Mouse (Mus musculus): ENCODE results near the gene Mocs3. TPM values are rescaled to one million over a fixed set of nuclear protein-coding genes. Genes with fewer than 3 reads are reported as not detected.
A peak's percentile ranks its signal among the peaks of the same experiment; 100 is the strongest.

The Mocs3 gene
- total and polyA plus RNA-seq, 3 experiments, result 2.9 to 5.1 TPM; not detected in 1

DNA sequence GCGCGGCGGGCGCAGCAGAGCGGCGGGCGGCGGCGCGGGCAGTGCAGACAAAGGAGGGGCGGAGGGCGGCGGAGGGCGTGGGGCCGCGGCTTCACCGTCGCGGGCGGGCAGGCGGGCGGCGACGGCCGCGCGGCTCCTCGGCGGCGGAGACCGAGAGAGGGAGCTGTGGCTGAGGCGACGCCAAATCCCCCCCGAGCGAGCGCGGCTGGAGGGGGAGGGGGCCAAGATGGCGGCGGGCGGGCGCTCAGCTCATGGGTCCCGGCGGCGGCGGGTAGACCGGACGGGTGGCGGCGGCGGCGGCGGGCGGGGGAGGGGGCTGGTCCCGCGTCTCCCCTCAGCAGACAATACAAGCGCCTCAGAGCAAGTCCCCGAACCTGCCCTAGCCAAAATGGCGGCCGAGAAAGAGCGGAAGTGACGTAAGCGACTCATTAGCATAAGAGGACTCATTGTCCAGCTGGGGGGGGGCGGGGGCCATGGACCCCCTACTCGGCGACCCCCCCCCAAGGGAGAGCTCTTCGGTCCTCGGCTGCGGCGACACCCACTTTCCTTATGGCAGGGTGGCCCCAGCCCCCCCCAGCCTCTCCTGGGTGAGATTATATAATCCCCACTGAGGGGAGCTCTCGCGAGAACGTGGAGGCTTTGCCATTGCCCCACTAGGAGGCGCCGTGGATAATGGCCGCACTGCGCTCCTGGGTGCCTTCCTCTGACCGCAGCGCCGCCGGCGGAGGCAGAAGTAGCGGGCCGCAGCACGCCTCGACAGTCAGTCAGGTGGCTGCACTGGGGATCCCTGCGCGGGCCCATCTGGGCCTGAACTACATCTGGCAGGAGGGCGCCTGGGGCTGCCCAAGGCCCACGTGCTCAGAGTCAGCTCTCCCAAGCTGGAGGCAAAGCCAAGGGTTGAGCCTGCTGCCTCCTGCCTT, 23.4 kb upstream of the Mocs3 start, which contains the start of gene Adnp:
Gene Adnp (minus strand): TSS at position 388 of the 920 bp plus-strand sequence.
- Histone ChIP-seq H3K4me3 (ENCODE audit: control insufficient read depth in 1 of 2, insufficient read depth in 1 of 2, low read depth in 2 of 2, low read length in 2 of 2) (peak within 1 kb of the TSS; percentile 85 to 95), H3K36me3 (ENCODE audit: control insufficient read depth in 1 of 2, insufficient read depth in 2 of 2, low read length in 2 of 2) (peaks cover 34% of the 10 kb centered on the region in 2 experiments), H3K9ac (ENCODE audit: control insufficient read depth, low read depth, low read length, poor library complexity, severe bottlenecking) (peak within 1 kb of the TSS; percentile 99), H3K4me1 (ENCODE audit: control insufficient read depth in 1 of 2, insufficient read depth in 2 of 2, low read length in 2 of 2) (peaks cover 6 to 20% of the 10 kb centered on the region in 2 experiments), H3K27ac (ENCODE audit: control insufficient read depth, low read depth, low read length) (peak within 1 kb of the TSS; percentile 65), H3K27me3 (ENCODE audit: control insufficient read depth in 1 of 2, insufficient read depth in 2 of 2, low read length in 2 of 2) (no peaks in the 10 kb centered on the region), H3K79me2 (ENCODE audit: control insufficient read depth, insufficient read depth, low read length, poor library complexity) (peaks cover 43% of the 10 kb centered on the region), H3K9me3 (replicated peaks; ENCODE audit: insufficient read depth, low read length) (no peaks in the 10 kb centered on the region)
- DNase-seq (ENCODE audit: low read depth, low spot score), result peak; percentile 97
- TF ChIP-seq POLR2AphosphoS2 (IDR thresholded peaks at IDR 0.05; ENCODE audit: low read length), result no peak; the same call in none of the 2 replicates
- no peak for TF ChIP-seq ZKSCAN1 (IDR thresholded peaks at IDR 0.05; ENCODE audit: low read depth, low read length)
- no peak for TF ChIP-seq ZC3H11A (IDR thresholded peaks at IDR 0.05; ENCODE audit: low read depth, low read length)
- TF ChIP-seq MYC (IDR thresholded peaks at IDR 0.05; ENCODE audit: low read depth, low read length), result peak; percentile 95
- TF ChIP-seq MAZ (IDR thresholded peaks at IDR 0.05; ENCODE audit: low read depth, low read length), result peak; percentile 91
- peak; percentile 65 for TF ChIP-seq ELF1 (IDR thresholded peaks at IDR 0.05; ENCODE audit: low read depth, low read length)
- TF ChIP-seq MXI1 (IDR thresholded peaks at IDR 0.05; ENCODE audit: low read depth, low read length), result peak; percentile 93
- TF ChIP-seq EP300 (IDR thresholded peaks at IDR 0.05; ENCODE audit: low read depth in 1 of 2, low read length in 2 of 2), result peak in 1 of 2 experiments; percentile 66; a peak in 2 of 4 replicates
- TF ChIP-seq TCF12 (IDR thresholded peaks at IDR 0.05; ENCODE audit: low read depth, low read length), result peak; percentile 83
- peak; percentile 98 for TF ChIP-seq CHD2 (IDR thresholded peaks at IDR 0.05; ENCODE audit: low read length)
- TF ChIP-seq JUND (IDR thresholded peaks at IDR 0.05; ENCODE audit: low read depth, low read length), result no peak
- TF ChIP-seq ETS1 (IDR thresholded peaks at IDR 0.05; ENCODE audit: low read depth, low read length), result peak; percentile 80
- peak; percentile 81; the same call in 1 of the 2 replicates for TF ChIP-seq CHD1 (IDR thresholded peaks at IDR 0.05; ENCODE audit: low read depth, low read length)
- TF ChIP-seq MEF2A (IDR thresholded peaks at IDR 0.05; ENCODE audit: extremely low read depth, insufficient replicate concordance, low read depth, low read length, poor library complexity, severe bottlenecking), result peak; percentile 63; the same call in 1 of the 2 replicates
- peak; percentile 81 for TF ChIP-seq HCFC1 (IDR thresholded peaks at IDR 0.05; ENCODE audit: low read depth, low read length)
- peak; percentile 48; the same call in 1 of the 2 replicates for TF ChIP-seq ZMIZ1 (IDR thresholded peaks at IDR 0.05; ENCODE audit: low read depth, low read length)
- no peak for TF ChIP-seq POLR2AphosphoS5 (IDR thresholded peaks at IDR 0.05; ENCODE audit: borderline replicate concordance, low read depth, low read length)
- no peak for TF ChIP-seq SMC3 (IDR thresholded peaks at IDR 0.05; ENCODE audit: low read depth, low read length)
- TF ChIP-seq RAD21 (IDR thresholded peaks at IDR 0.05; ENCODE audit: low read depth, low read length), result no peak
- peak; percentile 90 for TF ChIP-seq SIN3A (IDR thresholded peaks at IDR 0.05; ENCODE audit: low read length)
- peak; percentile 91 for TF ChIP-seq KAT2A (conservative IDR thresholded peaks at IDR 0.05; ENCODE audit: low read depth, low read length)
- peak; percentile 51; the same call in 1 of the 2 replicates for TF ChIP-seq UBTF (IDR thresholded peaks at IDR 0.05; ENCODE audit: borderline replicate concordance, insufficient read depth, low read depth, low read length)
- TF ChIP-seq BHLHE40 (IDR thresholded peaks at IDR 0.05; ENCODE audit: borderline replicate concordance, low read depth, low read length), result peak; percentile 43; the same call in 1 of the 2 replicates
- peak; percentile 91 for TF ChIP-seq USF1 (IDR thresholded peaks at IDR 0.05; ENCODE audit: low read depth, low read length)
- TF ChIP-seq POLR2A (IDR thresholded peaks at IDR 0.05; ENCODE audit: control insufficient read depth in 1 of 2, insufficient read depth in 1 of 2, low read depth in 1 of 2, low read length in 2 of 2, poor library complexity in 1 of 2), result peak; percentile 48 to 71
- TF ChIP-seq GATA1 (IDR thresholded peaks at IDR 0.05; ENCODE audit: low read depth, low read length), result no peak
- TF ChIP-seq MAX (IDR thresholded peaks at IDR 0.05; ENCODE audit: low read length), result peak; percentile 95
- peak; percentile 58 for TF ChIP-seq NELFE (IDR thresholded peaks at IDR 0.05; ENCODE audit: low read depth, low read length)
- TF ChIP-seq TAL1 (IDR thresholded peaks at IDR 0.05; ENCODE audit: low read length), result no peak
- TF ChIP-seq E2F4 (IDR thresholded peaks at IDR 0.05; ENCODE audit: borderline replicate concordance, low read depth, low read length), result no peak; the same call in 1 of the 2 replicates
- no peak for TF ChIP-seq MYB (IDR thresholded peaks at IDR 0.05; ENCODE audit: low read depth, low read length)
- peak; percentile 33; the same call in 1 of the 2 replicates for TF ChIP-seq NRF1 (IDR thresholded peaks at IDR 0.05; ENCODE audit: insufficient read depth, low read depth, low read length, poor library complexity, severe bottlenecking)
- TF ChIP-seq CTCF (IDR thresholded peaks at IDR 0.05 in 2 of 3, conservative IDR thresholded peaks at IDR 0.05 in 1 of 3; ENCODE audit: control insufficient read depth in 1 of 3, insufficient read depth in 1 of 3, low read depth in 2 of 3, low read length in 3 of 3, poor library complexity in 1 of 3, severe bottlenecking in 1 of 3), result peak; percentile 34 to 75 (median 71); a peak in 5 of 6 replicates
- no peak for TF ChIP-seq MAFK (IDR thresholded peaks at IDR 0.05; ENCODE audit: borderline replicate concordance, low read depth, low read length)
- TF ChIP-seq TBP (IDR thresholded peaks at IDR 0.05; ENCODE audit: low read depth, low read length), result peak; percentile 78; the same call in 1 of the 2 replicates
